Mouse (Mus musculus) cerebellum, adult 9-10 months (tissue): ENCODE data around the gene Slc2a10.
A peak's percentile ranks its signal among the peaks of the same experiment; 100 is the strongest.

Experiments used
- DNase-seq: peaks from one replicate; pipeline ENCODE4 v3.0.0; 2022

Slc2a10 gene

GRCm38 (mm10) chr2:165503259-165504203 is at the start of gene Slc2a10:
TSS of gene Slc2a10 (plus strand) at chr2:165503787.
- no peak for DNase-seq

GRCm38 (mm10) chr2:165456710-165457109 is 46.9 kb upstream of the Slc2a10 start:
- DNase-seq: no peak

GRCm38 (mm10) chr2:165458189-165458588 is 45.4 kb upstream of the Slc2a10 start:
- DNase-seq: no peak

- no peak for DNase-seq
Observed at GRCm38 (mm10) chr2:165459663-165460062, 43.9 kb upstream of the Slc2a10 start.

GRCm38 (mm10) chr2:165467824-165468452 is 35.6 kb upstream of the Slc2a10 start:
- no peak for DNase-seq

- DNase-seq: no peak
Observed at GRCm38 (mm10) chr2:165470167-165470566, 33.4 kb upstream of the Slc2a10 start.

- no peak for DNase-seq
Observed at GRCm38 (mm10) chr2:165471943-165472342, 31.6 kb upstream of the Slc2a10 start.

- no peak for DNase-seq
Observed at GRCm38 (mm10) chr2:165473003-165473402, 30.6 kb upstream of the Slc2a10 start, which contains the start of gene Slc13a3. TSS of gene Slc13a3 (minus strand) at chr2:165473230.

GRCm38 (mm10) chr2:165475412-165475811 is 28.2 kb upstream of the Slc2a10 start:
- DNase-seq: no peak

GRCm38 (mm10) chr2:165475850-165476249 is 27.7 kb upstream of the Slc2a10 start:
- DNase-seq: no peak

- DNase-seq: no peak
Observed at GRCm38 (mm10) chr2:165482003-165482402, 21.6 kb upstream of the Slc2a10 start.

GRCm38 (mm10) chr2:165484152-165484551 is 19.4 kb upstream of the Slc2a10 start:
- DNase-seq: no peak

GRCm38 (mm10) chr2:165485826-165486225 is 17.8 kb upstream of the Slc2a10 start:
- DNase-seq: no peak

GRCm38 (mm10) chr2:165486401-165486800 is 17.2 kb upstream of the Slc2a10 start:
- DNase-seq: no peak

- peak; percentile 61 for DNase-seq
Observed at GRCm38 (mm10) chr2:165486881-165487535, 16.6 kb upstream of the Slc2a10 start.

GRCm38 (mm10) chr2:165492648-165493553 is 10.7 kb upstream of the Slc2a10 start, which contains the start of gene Trp53rka:
TSS of gene Trp53rka (minus strand) at chr2:165493324.
- peak; percentile 81 for DNase-seq

GRCm38 (mm10) chr2:165493587-165494210 is 9.9 kb upstream of the Slc2a10 start:
- peak; percentile 49 for DNase-seq

GRCm38 (mm10) chr2:165494495-165494894 is 9.1 kb upstream of the Slc2a10 start:
- DNase-seq: no peak

GRCm38 (mm10) chr2:165496251-165496650 is 7.3 kb upstream of the Slc2a10 start:
- DNase-seq: no peak

- no peak for DNase-seq
Observed at GRCm38 (mm10) chr2:165497706-165498275, 5.8 kb upstream of the Slc2a10 start.

GRCm38 (mm10) chr2:165498816-165499215 is 4.8 kb upstream of the Slc2a10 start:
- no peak for DNase-seq
